Mouse (Mus musculus) cerebellum, postnatal 25 days (tissue): ENCODE data around the gene Apoc4.
"Not testable (repeated sequence)": the region's sequence is repeated elsewhere in the genome, so short reads cannot be mapped to it uniquely, and the experiment has no call there.

Source experiments
- DNase-seq, 2 experiments: peaks; one replicate each; pipeline ENCODE4 v3.0.0; 2021; ENCODE audit warnings: mixed read lengths in 2 of 2

Apoc4 gene

GRCm38 (mm10) chr7:19698907-19699826 is 17.9 kb upstream of the Apoc4 start, which contains the start of gene Apoe:
Gene Apoe (minus strand): TSS chr7:19699188.
- DNase-seq = peak in 1 of 2 experiments; percentile 55

- DNase-seq = peak in 1 of 2 experiments; percentile 37
Observed at GRCm38 (mm10) chr7:19697949-19698906, 16.9 kb upstream of the Apoc4 start.

GRCm38 (mm10) chr7:19696336-19696873 is 15.1 kb upstream of the Apoc4 start:
- DNase-seq = no peak

- no peak for DNase-seq
Observed at GRCm38 (mm10) chr7:19695881-19696280, 14.6 kb upstream of the Apoc4 start.

GRCm38 (mm10) chr7:19695213-19695594 is 13.9 kb upstream of the Apoc4 start:
- DNase-seq = no peak

GRCm38 (mm10) chr7:19694336-19695212 is 13.3 kb upstream of the Apoc4 start:
- no peak for DNase-seq

GRCm38 (mm10) chr7:19693421-19693820 is 12.1 kb upstream of the Apoc4 start:
- DNase-seq = peak in 1 of 2 experiments; percentile 34

- DNase-seq = no peak
Observed at GRCm38 (mm10) chr7:19691873-19692865, 10.9 kb upstream of the Apoc4 start, which contains the start of gene Apoc1. Gene Apoc1 (minus strand): TSS chr7:19692660.

- no peak for DNase-seq
Observed at GRCm38 (mm10) chr7:19691434-19691833, 10.2 kb upstream of the Apoc4 start.

GRCm38 (mm10) chr7:19690845-19691244 is 9.6 kb upstream of the Apoc4 start:
- no peak for DNase-seq

- DNase-seq = no peak
Observed at GRCm38 (mm10) chr7:19688611-19689010, 7.3 kb upstream of the Apoc4 start.

- DNase-seq = no peak
Observed at GRCm38 (mm10) chr7:19688101-19688500, 6.8 kb upstream of the Apoc4 start.

- not testable (repeated sequence) for DNase-seq
Observed at GRCm38 (mm10) chr7:19686927-19687583, 5.8 kb upstream of the Apoc4 start.

- no peak for DNase-seq
Observed at GRCm38 (mm10) chr7:19686521-19686920, 5.2 kb upstream of the Apoc4 start.

- no peak for DNase-seq
Observed at GRCm38 (mm10) chr7:19685374-19685773, 4.1 kb upstream of the Apoc4 start.

- DNase-seq = no peak
Observed at GRCm38 (mm10) chr7:19683771-19684201, 2.5 kb upstream of the Apoc4 start.

- no peak for DNase-seq
Observed at GRCm38 (mm10) chr7:19682979-19683378, 1.7 kb upstream of the Apoc4 start.

GRCm38 (mm10) chr7:19680702-19681101 is 577 bp downstream of the Apoc4 start:
- no peak for DNase-seq

GRCm38 (mm10) chr7:19678901-19679300 is 2.4 kb downstream of the Apoc4 start:
- no peak for DNase-seq

- no peak for DNase-seq
Observed at GRCm38 (mm10) chr7:19677872-19678271, 3.4 kb downstream of the Apoc4 start, which contains the start of gene Apoc2. Gene Apoc2 (minus strand): TSS chr7:19677941.
